Mouse (Mus musculus): ENCODE data around the gene Zkscan6. TPM values are rescaled to one million over a fixed set of nuclear protein-coding genes. Genes with fewer than 3 reads are reported as not detected.

Zkscan6 gene
- polyA plus RNA-seq, 1 experiment from 2014 or later, result 20.0 TPM

DNA sequence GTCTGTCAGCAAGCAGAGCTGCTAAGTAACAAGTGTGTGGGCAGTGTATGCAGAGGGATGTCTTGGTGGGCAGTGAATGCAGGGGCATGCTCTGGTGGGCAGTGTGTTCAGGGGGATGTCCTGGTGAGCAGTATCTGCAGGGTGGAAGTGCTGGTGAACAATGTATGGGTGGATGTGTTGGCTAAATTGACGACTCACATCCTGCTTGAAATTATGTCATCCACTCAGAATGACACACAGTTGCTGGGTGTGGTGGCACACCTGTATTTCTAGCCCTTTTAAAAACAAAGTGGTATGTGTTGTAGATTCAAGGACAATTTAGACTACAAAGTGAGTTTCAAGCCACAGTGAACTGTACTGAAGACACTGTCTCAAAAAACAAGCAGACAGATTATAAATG is 11.2 kb downstream of the Zkscan6 start:
- Histone ChIP-seq H3K4me1 (replicated peaks) (peaks cover 3% of the 10 kb centered on the region; the same call in 1 of the 2 replicates), H3K9ac (replicated peaks) (no peak overlapping the region), H3K27me3 (no peaks in the 10 kb centered on the region), H3K4me3 (replicated peaks) (no peak overlapping the region), H3K36me3 (peaks cover 55% of the 10 kb centered on the region), H3K9me3 (no peaks in the 10 kb centered on the region), H3K27ac (no peak overlapping the region), H3K4me2 (replicated peaks) (no peak overlapping the region)
- WGBS, result 97% methylated on average over 1 of the region's 1 CpGs
- ATAC-seq, result no peak

DNA sequence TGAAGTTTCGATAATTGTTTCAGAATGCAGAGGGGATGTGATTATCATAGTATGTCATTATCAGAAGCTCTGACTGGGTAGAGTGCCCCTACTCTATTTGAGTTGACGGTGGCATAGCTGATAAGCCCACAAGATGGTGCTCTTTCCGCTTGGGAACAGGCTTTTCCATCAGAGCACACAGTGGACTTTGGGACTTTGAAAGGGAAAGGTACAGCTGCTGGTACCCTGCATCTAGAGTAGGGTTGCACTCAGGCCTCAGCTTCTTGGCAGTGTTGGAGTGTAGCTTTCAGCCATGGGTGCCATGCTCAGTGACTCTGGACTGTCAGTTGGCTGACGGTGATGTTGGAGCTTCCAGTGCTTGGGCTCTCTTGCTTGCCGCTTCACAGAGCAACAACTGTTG is 13.3 kb downstream of the Zkscan6 start:
- Histone ChIP-seq H3K9me3 (no peaks in the 10 kb centered on the region), H3K9ac (replicated peaks) (no peak overlapping the region), H3K4me3 (replicated peaks) (no peak overlapping the region), H3K4me2 (replicated peaks) (no peak overlapping the region), H3K36me3 (peaks cover 59% of the 10 kb centered on the region), H3K4me1 (replicated peaks) (peaks cover 3% of the 10 kb centered on the region; the same call in 1 of the 2 replicates), H3K27me3 (no peaks in the 10 kb centered on the region), H3K27ac (no peak overlapping the region)
- ATAC-seq, result 0 out of 2 replicates have a peak, but pooled peaks have one; percentile 50
- 70% methylated on average over 5 of the region's 5 CpGs for WGBS

DNA sequence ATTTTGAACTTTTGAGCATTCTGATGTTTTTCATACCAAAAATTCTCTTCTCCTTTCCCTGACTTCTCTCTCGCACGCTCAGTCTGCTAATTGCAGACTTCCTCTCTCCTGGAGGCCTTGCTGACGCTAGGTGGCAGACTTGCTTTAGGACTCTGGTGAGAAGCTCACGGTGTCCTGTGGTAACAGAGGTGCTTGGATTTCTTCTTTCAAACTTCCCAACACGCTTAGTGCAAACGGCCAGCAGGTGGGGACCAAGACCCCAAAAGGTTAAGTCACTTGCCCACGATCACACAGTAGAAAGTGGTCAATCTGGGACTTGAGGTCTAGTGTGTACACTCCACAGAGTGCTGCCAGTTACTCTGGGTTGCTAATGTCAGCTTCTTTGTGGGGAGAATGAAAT is 13.9 kb downstream of the Zkscan6 start:
- no peak overlapping the region for H3K9ac ChIP-seq (replicated peaks)
- no peak overlapping the region for H3K27ac ChIP-seq
- no peaks in the 10 kb centered on the region for H3K27me3 ChIP-seq
- no peak overlapping the region for H3K4me3 ChIP-seq (replicated peaks)
- H3K4me1 ChIP-seq (replicated peaks), result peaks cover 2% of the 10 kb centered on the region; the same call in 1 of the 2 replicates
- H3K4me2 ChIP-seq (replicated peaks), result no peak overlapping the region
- H3K36me3 ChIP-seq, result peaks cover 53% of the 10 kb centered on the region
- ATAC-seq, result peak; percentile 78
- no peaks in the 10 kb centered on the region for H3K9me3 ChIP-seq
- 11% methylated on average over 7 of the region's 7 CpGs for WGBS

DNA sequence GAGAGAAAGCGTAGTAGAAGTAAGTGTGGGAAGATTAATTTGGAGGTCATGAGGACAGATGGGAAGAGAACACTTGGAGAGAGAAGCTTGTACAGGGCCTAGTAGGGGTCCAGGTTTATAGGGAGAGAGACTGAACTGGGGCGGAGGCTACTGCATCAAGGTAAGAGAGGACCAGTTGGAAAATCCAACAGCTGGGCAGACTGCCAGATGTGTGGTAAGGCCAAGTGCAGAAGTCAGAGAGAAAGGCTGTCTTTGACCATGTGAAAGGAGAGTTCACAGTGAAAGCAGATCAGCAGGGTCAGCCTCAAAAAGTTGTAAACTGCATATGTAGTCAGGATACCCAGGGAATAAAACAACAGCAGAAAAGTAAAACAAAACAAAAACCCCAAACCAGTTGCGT is 17.6 kb downstream of the Zkscan6 start:
- H3K9me3 ChIP-seq, result no peaks in the 10 kb centered on the region
- 95% methylated on average over 3 of the region's 3 CpGs for WGBS
- no peak overlapping the region for H3K27ac ChIP-seq
- H3K27me3 ChIP-seq, result no peaks in the 10 kb centered on the region
- ATAC-seq, result no peak
- no peak overlapping the region for H3K4me3 ChIP-seq (replicated peaks)
- no peak overlapping the region for H3K4me2 ChIP-seq (replicated peaks)
- no peak overlapping the region for H3K9ac ChIP-seq (replicated peaks)
- H3K36me3 ChIP-seq, result peaks cover 54% of the 10 kb centered on the region
- H3K4me1 ChIP-seq (replicated peaks), result no peaks in the 10 kb centered on the region

DNA sequence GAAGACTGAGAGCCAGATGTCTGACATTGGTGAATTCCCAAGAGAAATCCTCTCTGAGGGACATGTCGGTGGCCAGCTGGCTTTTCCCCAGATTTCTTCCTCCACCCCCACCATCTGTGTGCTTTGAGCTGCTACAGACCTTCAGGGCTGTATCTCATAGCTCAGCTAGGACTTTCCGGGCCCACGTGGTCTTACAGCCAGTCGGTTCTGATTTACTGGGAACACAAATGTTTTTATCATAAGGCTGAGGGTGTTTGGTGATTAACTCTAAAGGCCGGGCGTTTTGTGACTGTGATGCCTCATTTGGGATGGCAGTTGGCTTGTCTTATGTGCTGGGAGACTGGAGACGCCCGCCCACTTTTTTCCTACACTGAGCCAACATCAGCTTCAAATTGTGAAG is 32.0 kb downstream of the Zkscan6 start:
- Histone ChIP-seq H3K27ac (no peak overlapping the region), H3K27me3 (no peaks in the 10 kb centered on the region), H3K4me3 (replicated peaks) (no peak overlapping the region), H3K4me1 (replicated peaks) (no peaks in the 10 kb centered on the region), H3K4me2 (replicated peaks) (no peak overlapping the region), H3K36me3 (no peaks in the 10 kb centered on the region), H3K9ac (replicated peaks) (no peak overlapping the region), H3K9me3 (no peaks in the 10 kb centered on the region)
- no peak for ATAC-seq
- 82% methylated on average over 8 of the region's 8 CpGs for WGBS

DNA sequence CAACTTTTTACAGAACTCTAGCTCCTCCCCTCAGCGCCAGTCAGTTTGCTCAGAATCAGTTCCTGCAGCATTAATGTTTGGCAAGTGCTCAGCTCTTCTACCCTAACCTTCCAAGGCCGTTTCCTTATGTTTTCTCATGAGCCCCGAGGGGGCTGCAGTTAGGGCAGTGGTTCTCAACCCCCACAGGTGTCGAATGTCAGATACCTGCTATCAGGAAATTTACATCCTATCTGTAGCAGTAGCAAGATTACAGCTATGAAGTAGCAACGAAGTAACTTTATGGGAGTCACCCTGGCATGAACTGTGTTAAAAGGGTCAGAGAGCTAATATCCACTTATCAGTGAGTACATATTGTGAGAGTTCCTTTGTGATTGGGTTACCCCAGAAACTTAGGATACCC is 39.5 kb downstream of the Zkscan6 start:
- WGBS, result 85% methylated on average over 5 of the region's 5 CpGs
- H3K27me3 ChIP-seq, result no peaks in the 10 kb centered on the region
- H3K27ac ChIP-seq, result no peak overlapping the region

DNA sequence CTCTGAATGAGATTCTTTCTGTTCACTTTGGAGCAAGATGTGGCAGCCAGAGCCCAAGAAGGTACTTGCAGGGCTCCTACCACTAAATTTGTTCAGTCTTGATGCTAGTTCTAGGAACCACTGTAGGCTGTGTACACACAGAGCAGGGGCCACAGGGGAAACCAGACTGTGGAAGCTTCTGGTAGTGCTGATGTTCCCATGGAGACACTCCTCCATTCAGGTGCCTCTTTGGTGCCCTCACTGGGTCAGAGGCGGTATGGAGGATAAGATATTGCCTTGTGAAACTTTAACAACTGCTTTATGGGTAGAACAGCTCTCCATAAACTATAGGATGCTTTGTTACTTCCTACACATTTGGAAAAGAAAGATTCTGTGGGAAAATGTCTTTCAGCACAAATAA is 45.1 kb downstream of the Zkscan6 start:
- Histone ChIP-seq H3K4me3 (replicated peaks) (no peak overlapping the region), H3K36me3 (no peaks in the 10 kb centered on the region), H3K9me3 (no peaks in the 10 kb centered on the region), H3K4me1 (replicated peaks) (no peaks in the 10 kb centered on the region), H3K27ac (no peak overlapping the region), H3K27me3 (no peaks in the 10 kb centered on the region), H3K9ac (replicated peaks) (no peak overlapping the region), H3K4me2 (replicated peaks) (no peak overlapping the region)
- 15% methylated on average over 1 of the region's 1 CpGs for WGBS
- no peak for ATAC-seq

More for the DNA sequence above, 39.5 kb downstream of the Zkscan6 start:
- H3K4me2 ChIP-seq (replicated peaks), result no peak overlapping the region
- H3K9ac ChIP-seq (replicated peaks), result no peak overlapping the region
- no peak overlapping the region for H3K4me3 ChIP-seq (replicated peaks)
- no peaks in the 10 kb centered on the region for H3K36me3 ChIP-seq
- H3K4me1 ChIP-seq (replicated peaks), result no peaks in the 10 kb centered on the region
- no peaks in the 10 kb centered on the region for H3K9me3 ChIP-seq
- no peak for ATAC-seq

DNA sequence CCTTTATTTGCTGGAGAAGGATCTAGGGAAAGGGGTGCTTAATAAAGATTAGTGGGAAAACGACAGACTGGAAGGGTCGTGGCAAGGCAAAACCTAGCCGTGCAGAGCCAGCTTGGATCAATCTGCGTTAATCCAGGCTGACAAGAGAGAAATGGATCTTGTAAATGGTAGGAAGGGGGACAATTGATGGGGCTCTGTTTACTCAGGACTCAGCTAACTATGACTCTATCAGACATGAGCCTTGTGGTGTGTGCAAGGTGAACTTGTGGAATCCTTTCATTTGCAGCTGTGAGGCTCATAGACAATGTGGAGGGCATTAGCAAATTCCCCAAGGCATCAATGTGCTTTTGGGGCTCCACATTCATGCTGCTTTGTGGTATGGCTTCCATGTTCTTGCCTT is 54.5 kb downstream of the Zkscan6 start:
- no peak for ATAC-seq

DNA sequence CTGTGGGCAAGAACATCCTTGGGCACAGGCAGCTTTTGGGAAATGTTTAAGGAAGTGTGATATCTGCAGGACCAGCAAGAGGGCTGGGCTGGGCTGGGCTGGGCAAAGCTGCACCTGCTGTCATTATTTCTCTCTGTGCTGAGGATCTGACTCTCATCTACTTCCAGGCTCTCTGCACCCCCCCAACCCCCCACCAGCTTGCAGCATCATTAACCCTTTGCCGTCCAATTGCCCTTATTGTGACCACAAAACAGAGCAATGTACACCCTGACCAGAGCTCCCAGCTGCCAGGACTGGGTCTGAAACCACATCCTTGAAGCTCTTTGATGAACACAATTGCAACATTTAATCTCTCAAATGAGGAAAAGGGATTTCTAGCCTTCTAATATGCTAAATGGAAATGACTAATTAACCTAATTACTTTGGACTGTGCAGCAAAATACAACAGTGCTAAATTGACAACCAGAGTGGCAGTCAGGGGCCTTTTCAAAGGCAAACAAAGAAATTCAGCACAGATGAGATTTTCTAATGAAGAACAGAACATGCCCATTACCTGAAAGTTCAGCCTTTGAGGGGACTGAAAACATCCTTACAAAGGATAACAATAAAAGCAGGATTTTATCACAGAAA is 70.3 kb downstream of the Zkscan6 start:
- H3K27me3 ChIP-seq, result no peaks in the 10 kb centered on the region
- H3K4me1 ChIP-seq (replicated peaks), result no peaks in the 10 kb centered on the region
- no peak overlapping the region for H3K27ac ChIP-seq
- no peak for ATAC-seq
- WGBS, result 33% methylated on average over 1 of the region's 1 CpGs
- H3K4me3 ChIP-seq (replicated peaks), result no peak overlapping the region
- H3K9ac ChIP-seq (replicated peaks), result no peak overlapping the region
- no peak overlapping the region for H3K4me2 ChIP-seq (replicated peaks)
- no peaks in the 10 kb centered on the region for H3K36me3 ChIP-seq
- H3K9me3 ChIP-seq, result no peaks in the 10 kb centered on the region

More for the DNA sequence above, 54.5 kb downstream of the Zkscan6 start:
- Histone ChIP-seq H3K4me2 (replicated peaks) (no peak overlapping the region), H3K27ac (no peak overlapping the region), H3K36me3 (no peaks in the 10 kb centered on the region), H3K27me3 (no peaks in the 10 kb centered on the region), H3K9me3 (no peaks in the 10 kb centered on the region), H3K4me1 (replicated peaks) (no peaks in the 10 kb centered on the region), H3K9ac (replicated peaks) (no peak overlapping the region), H3K4me3 (replicated peaks) (no peak overlapping the region)
- 20% methylated on average over 4 of the region's 4 CpGs for WGBS

Other genes starting within 250 kb of the Zkscan6 start
- 72.1 and 77.1 TPM in 2 replicates for gene Map2k4, start 18.9 kb upstream of the Zkscan6 start, polyA plus RNA-seq (2015; fragmentation: Nextera tagmentation; extraction: Ambion mirVana)

Data from midbrain, embryonic 13.5 days (tissue).